Mouse (Mus musculus) gastrocnemius, postnatal 25 days (tissue): ENCODE measurements around the gene Cmip. TPM values are rescaled to one million over a fixed set of nuclear protein-coding genes. Genes with fewer than 3 reads are reported as not detected.
A peak's percentile ranks its signal among the peaks of the same experiment; 100 is the strongest.
"Not testable (repeated sequence)": the region's sequence is repeated elsewhere in the genome, so short reads cannot be mapped to it uniquely, and the experiment has no call there.

Experiments used
- DNase-seq: peaks from one replicate; pipeline ENCODE4 v3.0.0; 2022
- total RNA-seq, 2 experiments: library from RNA; stranded (reverse); gene quantifications; 1 replicate in 1 of 2; 2 replicates in 1 of 2; pipeline ENCODE4 v1.2.3; 2021

The Cmip gene
- total RNA-seq, 2 experiments from 2014 or later = 10.0 to 12.9 TPM

- DNase-seq = no peak
These were observed 165.5 kb downstream of the Cmip start for GRCm38 (mm10) chr8:117422343-117422742.

- DNase-seq = peak; percentile 93
These were observed 166.2 kb downstream of the Cmip start for GRCm38 (mm10) chr8:117423029-117423428.

- DNase-seq = not testable (repeated sequence)
These were observed 171.0 kb downstream of the Cmip start for GRCm38 (mm10) chr8:117427816-117428215.

- DNase-seq = no peak
These were observed 171.8 kb downstream of the Cmip start for GRCm38 (mm10) chr8:117428524-117429162.

GRCm38 (mm10) chr8:117430624-117431023, 173.8 kb downstream of the Cmip start:
- no peak for DNase-seq

GRCm38 (mm10) chr8:117431554-117431953, 174.7 kb downstream of the Cmip start:
- no peak for DNase-seq

- no peak for DNase-seq
These were observed 175.2 kb downstream of the Cmip start for GRCm38 (mm10) chr8:117432111-117432510.

GRCm38 (mm10) chr8:117433968-117434367, 177.1 kb downstream of the Cmip start:
- no peak for DNase-seq

- DNase-seq = no peak
These were observed 179.9 kb downstream of the Cmip start for GRCm38 (mm10) chr8:117436786-117437185.

GRCm38 (mm10) chr8:117437616-117438015, 180.8 kb downstream of the Cmip start:
- peak; percentile 73 for DNase-seq

- DNase-seq = no peak
These were observed 183.5 kb downstream of the Cmip start for GRCm38 (mm10) chr8:117440317-117440716.

GRCm38 (mm10) chr8:117440759-117441158, 183.9 kb downstream of the Cmip start:
- no peak for DNase-seq

GRCm38 (mm10) chr8:117445507-117445906, 188.6 kb downstream of the Cmip start:
- no peak for DNase-seq

- no peak for DNase-seq
These were observed 189.6 kb downstream of the Cmip start for GRCm38 (mm10) chr8:117446344-117446997.

GRCm38 (mm10) chr8:117451072-117451471, 194.2 kb downstream of the Cmip start:
- DNase-seq = no peak

GRCm38 (mm10) chr8:117453974-117454373, 197.1 kb downstream of the Cmip start:
- DNase-seq = no peak

GRCm38 (mm10) chr8:117454516-117455116, 197.8 kb downstream of the Cmip start:
- DNase-seq = no peak

- DNase-seq = no peak
These were observed 198.8 kb downstream of the Cmip start for GRCm38 (mm10) chr8:117455701-117456100.

GRCm38 (mm10) chr8:117458440-117458839, 201.6 kb downstream of the Cmip start:
- DNase-seq = no peak

- no peak for DNase-seq
These were observed 205.9 kb downstream of the Cmip start for GRCm38 (mm10) chr8:117462701-117463284.

- DNase-seq = no peak
These were observed 207.7 kb downstream of the Cmip start for GRCm38 (mm10) chr8:117464525-117464924.

- DNase-seq = no peak
These were observed 208.4 kb downstream of the Cmip start for GRCm38 (mm10) chr8:117465250-117465649.

- no peak for DNase-seq
These were observed 210.6 kb downstream of the Cmip start for GRCm38 (mm10) chr8:117467466-117467865.
